Mouse (Mus musculus) CH12.LX (cell line): ENCODE data around the gene Hhex.

ENCODE experiments used
- CTCF ChIP-seq, 2 experiments: IDR thresholded peaks in 1 of 2; conservative IDR thresholded peaks in 1 of 2; 2 replicates each; pipeline ENCODE4 v1.5.1; 2011 to 2012; ENCODE audit warnings: low read depth in 2 of 2, low read length in 2 of 2, improper control_type of control experiment in 1 of 2, inconsistent platforms in 1 of 2, mild to moderate bottlenecking in 1 of 2, moderate library complexity in 1 of 2
- HCFC1 ChIP-seq: IDR thresholded peaks from 2 replicates; pipeline ENCODE4 v1.6.1; 2012; ENCODE audit warnings: low read depth, mild to moderate bottlenecking, inconsistent platforms, low read length, improper control_type of control experiment
- JUN ChIP-seq: IDR thresholded peaks from 2 replicates; pipeline ENCODE4 v1.6.1; 2011; ENCODE audit warnings: low read depth, mild to moderate bottlenecking, low read length, improper control_type of control experiment, moderate library complexity; ENCODE audit not compliant: insufficient read depth
- POLR2A ChIP-seq: IDR thresholded peaks from 2 replicates; pipeline ENCODE4 v1.6.1; 2011; ENCODE audit warnings: low read depth, mild to moderate bottlenecking, improper control_type of control experiment, low read length
- TCF12 ChIP-seq: IDR thresholded peaks from 2 replicates; pipeline ENCODE4 v1.6.1; 2014; ENCODE audit warnings: low read depth, mild to moderate bottlenecking, inconsistent platforms, low read length, improper control_type of control experiment
- USF1 ChIP-seq: IDR thresholded peaks from 2 replicates; pipeline ENCODE4 v1.6.1; 2014; ENCODE audit warnings: low read depth, mild to moderate bottlenecking, inconsistent platforms, low read length, improper control_type of control experiment
- ZKSCAN1 ChIP-seq: IDR thresholded peaks from 2 replicates; pipeline ENCODE4 v1.6.1; 2012; ENCODE audit warnings: low read depth, inconsistent platforms, low read length, improper control_type of control experiment, borderline replicate concordance
- ZMIZ1 ChIP-seq: IDR thresholded peaks from 2 replicates; pipeline ENCODE4 v1.6.1; 2012; ENCODE audit warnings: low read depth, mild to moderate bottlenecking, inconsistent platforms, low read length, improper control_type of control experiment

DNA sequence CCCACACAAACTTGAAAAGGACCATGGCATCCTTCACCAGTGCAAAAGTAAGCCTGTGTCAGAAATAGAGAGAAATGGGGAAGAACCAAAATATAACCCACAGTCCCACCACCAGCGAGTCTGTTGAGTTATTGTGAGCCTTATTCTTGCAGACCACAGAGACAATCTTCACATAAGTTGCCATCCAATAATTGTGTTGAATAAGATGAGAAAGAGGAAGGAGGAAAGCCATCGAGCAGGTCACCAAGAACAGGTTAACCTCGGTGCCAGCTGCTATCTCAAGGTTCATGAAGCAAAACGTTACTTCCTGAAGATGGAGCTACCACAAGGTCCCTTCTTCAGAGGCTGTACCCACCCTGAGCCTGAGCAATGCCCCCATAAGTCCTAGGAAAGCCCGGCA lies 32.4 kb downstream of the Hhex start:
- TF ChIP-seq CTCF (conservative IDR thresholded peaks at IDR 0.05 in 1 of 2, IDR thresholded peaks at IDR 0.05 in 1 of 2; ENCODE audit: low read depth in 2 of 2, low read length in 2 of 2) (no peak), JUN (no peak), ZKSCAN1 (no peak), ZMIZ1 (no peak), POLR2A (no peak), HCFC1 (no peak), USF1 (no peak), TCF12 (no peak)
